Mouse (Mus musculus) splenic B cell, adult 2 months (primary cell): ENCODE data around the gene Dgkh.

Source experiments
- DNase-seq: peaks from one replicate; pipeline ENCODE4 v3.0.0-alpha.2; 2011; ENCODE audit warnings: low read depth, low spot score
- H3K27me3 ChIP-seq: 2 replicates; pipeline ENCODE4 v1.6.1; 2012; ENCODE audit warnings: mild to moderate bottlenecking, low read length, moderate library complexity, mixed read lengths; ENCODE audit not compliant: control insufficient read depth, poor library complexity, insufficient read depth, severe bottlenecking
- H3K36me3 ChIP-seq: 2 replicates; pipeline ENCODE4 v1.6.1; 2012; ENCODE audit warnings: mild to moderate bottlenecking, low read length, moderate library complexity, mixed read lengths; ENCODE audit not compliant: control insufficient read depth, poor library complexity, insufficient read depth, severe bottlenecking

The Dgkh gene

DNA sequence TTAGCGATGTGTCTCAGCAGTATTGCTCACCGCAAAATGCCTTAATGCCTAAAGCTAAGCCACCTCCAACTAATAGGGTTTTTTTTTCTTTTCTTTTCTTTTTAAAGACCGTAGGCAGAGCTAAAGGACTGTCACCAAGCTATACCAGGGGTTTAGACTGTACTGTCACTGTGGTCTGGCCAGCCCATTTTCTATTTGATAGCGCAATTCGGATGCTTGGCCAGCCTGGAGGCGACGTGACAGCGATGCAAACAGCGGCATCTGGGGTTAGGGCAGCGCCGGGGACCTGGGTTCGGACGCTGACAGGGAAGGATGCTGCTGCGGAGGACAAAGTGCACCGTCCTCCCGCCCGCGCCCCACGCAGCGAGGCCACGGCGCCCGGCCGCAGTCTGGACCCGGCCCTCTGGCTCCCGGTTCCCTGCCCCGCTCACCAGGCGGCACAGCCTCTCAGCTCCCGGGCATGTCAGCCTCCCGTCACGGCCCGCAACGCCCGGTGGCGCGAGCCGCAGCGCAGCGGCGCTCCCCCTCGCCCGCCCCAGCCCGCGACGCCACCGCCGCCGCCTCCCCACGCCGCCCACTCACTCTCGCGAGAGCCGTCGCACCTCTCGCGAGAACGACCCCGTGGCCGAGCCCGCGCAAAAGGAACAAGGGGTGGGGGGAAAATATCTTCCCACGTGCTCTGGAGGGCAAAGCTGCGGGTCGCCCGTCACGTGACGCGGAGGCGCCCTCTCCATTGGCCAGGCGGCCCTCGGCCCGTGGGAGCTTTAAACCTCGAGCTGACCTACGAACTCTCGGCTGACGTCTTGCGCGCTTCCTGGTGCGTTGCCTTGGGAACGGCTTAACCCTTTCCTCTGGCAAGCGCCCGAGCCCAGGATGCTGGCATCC, 196.1 kb downstream of the Dgkh start, which contains the start of gene Akap11:
Gene Akap11, minus strand, starts transcription at position 528 of the 885 bp plus-strand sequence.
- no peaks in the 10 kb centered on the region for H3K27me3 ChIP-seq
- peak; percentile 98 for DNase-seq
- no peaks in the 10 kb centered on the region for H3K36me3 ChIP-seq

DNA sequence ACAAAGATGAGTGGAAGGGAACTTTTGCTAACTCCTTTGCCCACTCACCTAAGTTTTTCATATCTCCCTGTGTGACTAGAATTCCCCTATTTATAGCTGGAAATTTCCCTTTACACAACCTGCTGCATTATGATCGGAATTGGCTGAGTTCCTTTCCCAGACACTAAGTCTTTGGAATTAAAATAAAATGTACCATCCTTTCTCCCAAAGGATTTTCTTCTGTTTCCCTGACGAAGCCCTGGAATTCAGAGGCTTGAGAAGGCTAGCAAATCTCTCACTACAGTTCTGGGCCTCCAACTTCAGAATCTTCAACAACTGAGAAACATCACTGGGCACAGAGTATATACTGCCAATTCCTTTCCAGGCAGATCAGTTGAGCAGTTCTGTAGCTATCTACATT, 197.2 kb downstream of the Dgkh start:
- DNase-seq, result no peak
- no peaks in the 10 kb centered on the region for H3K27me3 ChIP-seq
- no peaks in the 10 kb centered on the region for H3K36me3 ChIP-seq

- H3K27me3 ChIP-seq, result no peaks in the 10 kb centered on the region
Measured at GRCm38 (mm10) chr14:78534651-78535050, 197.9 kb downstream of the Dgkh start.

DNA sequence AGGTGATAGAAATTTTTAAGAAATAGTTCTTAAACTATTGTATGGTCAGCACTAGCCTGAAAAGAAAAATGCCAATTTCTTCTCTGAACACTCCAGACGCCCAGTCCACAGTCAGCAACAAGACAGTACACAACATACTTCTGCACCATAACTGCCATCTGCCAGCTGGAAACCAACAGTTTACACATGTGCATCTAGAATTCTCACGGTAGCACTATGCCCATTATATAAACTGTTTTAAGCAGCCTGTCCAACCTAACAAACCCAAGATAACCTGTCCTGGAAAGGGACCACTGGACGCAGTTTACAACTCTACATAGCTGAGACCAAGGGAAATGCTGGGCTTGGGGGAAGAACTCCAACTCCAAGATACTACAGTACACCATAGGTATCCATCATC, 198.9 kb downstream of the Dgkh start:
- DNase-seq, result no peak
- H3K36me3 ChIP-seq, result no peaks in the 10 kb centered on the region
- no peaks in the 10 kb centered on the region for H3K27me3 ChIP-seq

More at GRCm38 (mm10) chr14:78534651-78535050, 197.9 kb downstream of the Dgkh start:
- DNase-seq, result no peak
- no peaks in the 10 kb centered on the region for H3K36me3 ChIP-seq

DNA sequence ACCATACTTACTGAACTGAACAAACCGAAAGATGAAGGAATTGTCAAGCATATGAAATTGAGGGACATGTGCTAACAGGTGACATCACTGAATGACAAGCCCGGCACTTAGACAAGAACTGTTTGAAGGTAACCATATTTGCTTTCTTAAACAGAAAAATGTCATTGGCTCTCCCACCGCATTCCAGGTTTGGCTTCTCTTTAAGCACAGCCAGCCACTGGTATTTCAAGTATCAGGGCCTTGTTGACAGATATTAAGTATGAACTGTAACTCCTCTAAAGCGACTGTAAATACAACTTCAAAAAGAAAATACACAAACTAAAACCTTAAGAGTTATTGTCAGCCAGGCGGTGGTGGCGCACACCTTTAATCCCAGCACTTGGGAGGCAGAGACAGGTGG, 200.2 kb downstream of the Dgkh start:
- H3K36me3 ChIP-seq, result no peaks in the 10 kb centered on the region
- DNase-seq, result no peak
- no peaks in the 10 kb centered on the region for H3K27me3 ChIP-seq

DNA sequence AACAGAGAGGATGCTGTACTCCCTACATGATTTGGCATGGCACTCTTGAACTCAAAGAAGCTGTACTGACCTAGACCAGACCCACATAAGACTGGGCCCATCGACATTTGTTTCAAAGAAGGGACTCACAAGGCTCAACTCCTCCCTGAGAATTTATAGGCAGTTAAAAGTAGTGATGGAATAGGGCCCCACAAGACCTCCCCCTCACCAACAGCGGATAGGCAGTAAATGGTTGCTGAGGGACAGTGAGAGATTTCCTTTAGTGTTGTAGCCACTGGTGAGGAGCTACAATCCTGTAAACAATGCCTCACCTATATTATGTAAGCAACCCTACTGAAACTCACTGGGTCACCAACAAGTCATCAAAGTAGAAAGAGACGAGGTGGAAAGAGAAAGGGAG, 202.3 kb downstream of the Dgkh start:
- no peak for DNase-seq
- no peaks in the 10 kb centered on the region for H3K27me3 ChIP-seq
- H3K36me3 ChIP-seq, result no peaks in the 10 kb centered on the region

GRCm38 (mm10) chr14:78528461-78529425, 203.8 kb downstream of the Dgkh start:
- no peaks in the 10 kb centered on the region for H3K27me3 ChIP-seq
- H3K36me3 ChIP-seq, result no peaks in the 10 kb centered on the region
- DNase-seq, result no peak

DNA sequence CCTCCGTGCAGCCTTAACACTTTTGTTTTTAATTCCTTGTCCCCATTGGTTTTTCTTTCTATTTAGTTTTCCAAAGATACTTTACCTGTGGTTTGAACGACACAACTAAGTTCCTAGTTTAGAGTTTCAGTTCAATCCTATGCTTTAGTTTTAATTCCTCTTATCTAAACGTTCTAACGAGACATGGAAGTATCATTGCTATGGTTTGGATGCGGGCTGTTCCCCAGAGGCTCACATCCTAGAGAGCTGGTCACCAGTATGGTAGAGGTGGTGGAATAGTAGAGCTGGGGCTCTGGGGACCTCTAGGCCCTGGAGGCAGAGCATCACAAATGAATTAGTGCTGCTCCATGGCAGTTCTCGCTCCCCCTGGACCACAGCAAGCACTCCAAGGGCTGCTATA, 205.7 kb downstream of the Dgkh start:
- no peak for DNase-seq
- Histone ChIP-seq H3K27me3 (no peaks in the 10 kb centered on the region), H3K36me3 (no peaks in the 10 kb centered on the region)

DNA sequence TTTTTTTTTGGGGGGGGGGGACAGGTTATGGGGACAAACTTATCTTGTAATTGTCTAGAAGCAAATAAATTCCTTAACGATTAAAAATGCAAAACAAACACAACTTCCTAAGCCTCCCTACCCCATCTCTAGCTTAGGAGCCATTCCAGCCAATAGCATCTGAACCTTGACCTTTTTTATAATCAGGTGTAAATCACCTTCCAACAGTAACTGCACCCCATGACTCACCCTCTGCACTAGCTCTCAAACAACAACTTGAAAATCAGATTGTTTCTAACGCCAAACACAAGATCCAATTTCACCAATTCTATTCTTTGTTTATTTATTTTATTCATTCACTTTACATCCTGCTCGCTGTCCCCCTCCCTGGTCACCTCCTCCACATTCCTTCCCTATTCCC, 206.1 kb downstream of the Dgkh start:
- Histone ChIP-seq H3K27me3 (no peaks in the 10 kb centered on the region), H3K36me3 (no peaks in the 10 kb centered on the region)
- DNase-seq, result no peak

DNA sequence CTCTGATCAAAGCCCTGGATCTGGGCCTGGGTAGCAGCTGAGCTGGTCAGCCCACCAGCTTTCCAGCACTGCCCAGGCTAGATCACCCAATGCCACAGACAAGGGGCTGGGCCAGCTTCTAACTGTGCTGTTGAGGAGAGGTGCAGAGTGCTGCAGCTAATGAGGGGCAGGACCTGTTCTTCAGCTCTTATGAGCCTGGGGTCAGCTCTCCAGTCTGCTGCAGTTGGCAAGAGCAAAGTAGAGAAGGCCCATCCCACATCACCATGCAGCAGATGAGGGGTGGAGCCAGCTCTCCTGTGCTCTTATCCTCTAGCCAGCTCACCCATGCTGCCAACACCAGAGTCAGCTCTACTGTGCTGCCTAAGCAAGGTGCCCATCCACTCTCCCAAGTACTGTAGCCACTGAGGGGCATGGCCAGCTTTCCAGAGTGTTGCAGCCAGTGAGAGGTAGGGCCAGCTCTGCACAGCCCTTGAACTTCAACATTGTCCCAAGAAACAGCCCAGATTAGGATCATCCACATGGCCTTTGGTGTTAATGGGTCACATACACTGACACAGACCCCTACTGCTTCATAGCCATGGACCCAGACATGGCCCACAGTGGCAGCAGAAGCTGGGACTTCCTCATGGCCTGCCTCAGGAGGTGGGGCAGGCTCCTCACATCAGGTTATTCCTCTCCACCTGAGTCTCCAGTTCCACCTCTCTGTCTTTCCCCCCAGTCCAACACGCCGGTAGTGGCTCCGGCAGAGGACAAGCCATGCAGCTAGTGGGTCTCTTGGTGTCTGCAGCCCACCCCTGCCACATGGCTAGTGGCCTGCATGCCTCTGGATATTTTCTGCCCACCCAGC, 206.7 kb downstream of the Dgkh start:
- H3K36me3 ChIP-seq, result no peaks in the 10 kb centered on the region
- no peaks in the 10 kb centered on the region for H3K27me3 ChIP-seq
- no peak for DNase-seq

DNA sequence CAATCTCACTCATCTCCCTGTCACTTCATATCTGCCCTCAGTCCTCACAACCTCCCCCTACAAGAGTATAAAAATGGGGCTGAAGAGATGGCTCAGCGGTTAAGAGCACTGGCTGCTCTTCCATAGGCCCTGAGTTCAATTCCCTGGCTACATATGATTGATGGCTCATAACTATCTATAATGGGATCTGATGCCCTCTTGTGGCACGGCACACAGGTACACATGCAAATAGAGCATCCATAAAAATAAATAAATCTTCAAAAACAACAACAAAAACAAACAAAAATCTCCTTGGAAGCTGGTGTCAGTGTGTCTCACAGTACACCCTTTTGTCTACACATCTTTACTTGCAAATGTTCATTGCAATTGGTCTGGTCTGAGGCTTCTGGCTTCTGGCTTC, 207.5 kb downstream of the Dgkh start:
- H3K27me3 ChIP-seq, result no peaks in the 10 kb centered on the region
- no peaks in the 10 kb centered on the region for H3K36me3 ChIP-seq
- DNase-seq, result no peak

DNA sequence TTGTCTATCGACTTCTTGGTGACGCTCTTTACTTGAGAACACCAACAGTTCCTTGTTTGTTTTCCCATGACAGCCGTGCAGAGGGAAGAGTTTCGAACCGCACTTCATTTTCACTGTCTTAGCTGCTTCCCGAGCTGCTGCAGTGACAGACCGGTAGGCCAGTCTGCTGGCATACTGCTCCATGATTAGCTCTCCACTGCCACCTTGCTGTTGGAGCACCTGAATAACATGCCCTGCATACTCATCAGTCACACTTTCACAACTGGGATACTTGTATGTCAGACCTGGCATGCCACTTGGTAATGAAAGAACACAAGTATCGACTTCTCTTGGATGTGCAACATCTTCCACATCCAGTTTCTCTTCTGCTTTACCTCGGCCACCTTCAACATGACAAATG, 221.9 kb downstream of the Dgkh start:
- Histone ChIP-seq H3K36me3 (peaks cover 19% of the 10 kb centered on the region), H3K27me3 (no peaks in the 10 kb centered on the region)
- no peak for DNase-seq

- no peak for DNase-seq
- peaks cover 22% of the 10 kb centered on the region for H3K36me3 ChIP-seq
- H3K27me3 ChIP-seq, result no peaks in the 10 kb centered on the region
Measured at GRCm38 (mm10) chr14:78509791-78510190, 222.8 kb downstream of the Dgkh start.
